Mouse (Mus musculus) bone marrow macrophage, adult 2 months (primary cell): ENCODE data around the gene Gtf2f2.
A peak's percentile ranks its signal among the peaks of the same experiment; 100 is the strongest.

Source experiments
- CTCF ChIP-seq: IDR thresholded peaks from 2 replicates; pipeline ENCODE4 v1.5.1; 2012; ENCODE audit warnings: low read depth, mild to moderate bottlenecking, low read length, moderate library complexity
- POLR2A ChIP-seq: IDR thresholded peaks from 2 replicates; pipeline ENCODE4 v1.6.1; 2012; ENCODE audit warnings: mild to moderate bottlenecking, low read depth, low read length, borderline replicate concordance

- TF ChIP-seq POLR2A (no peak), CTCF (peak; percentile 73)
These were observed 111.1 kb downstream of the Gtf2f2 start for GRCm38 (mm10) chr14:75899566-75899965.
